Mouse (Mus musculus): ENCODE measurements at regions not wholly inside any gene's neighbourhood (a gene's known extent, or its start where the extent isn't known, plus 50 kb on each side); places are given as distances from the start of the nearest gene placed in this dataset.

DNA sequence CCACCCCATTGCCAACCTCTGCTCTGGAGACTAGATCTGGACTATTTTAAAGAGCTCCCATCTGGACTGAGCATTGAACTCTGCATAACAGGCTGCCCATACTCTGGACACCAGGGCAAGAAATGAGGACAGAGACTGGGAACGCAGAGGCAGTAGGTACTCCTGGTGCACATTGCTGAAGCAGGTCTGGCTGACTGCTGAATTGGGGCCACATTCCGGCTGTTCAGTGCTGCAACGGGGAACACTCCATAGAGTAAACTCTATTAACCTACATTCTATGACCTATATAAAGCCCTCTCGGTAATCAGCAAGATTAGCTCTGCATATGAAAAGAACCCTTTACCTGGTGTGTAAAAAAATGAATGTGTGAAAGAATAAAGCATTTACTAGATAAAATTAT, 128.1 kb upstream of the Car8 start:
- H3K36me3 ChIP-seq (ENCODE audit: insufficient read depth, low read length), result no peaks in the 10 kb centered on the region
- H3K4me2 ChIP-seq (replicated peaks; ENCODE audit: low read depth, low read length), result no peak overlapping the region
- DNase-seq (ENCODE audit: low spot score) (no peak), ATAC-seq (no peak)
- H3K27me3 ChIP-seq (replicated peaks; ENCODE audit: insufficient read depth, low read length), result no peaks in the 10 kb centered on the region
- TF ChIP-seq CTCF (IDR thresholded peaks at IDR 0.05) (no peak), EP300 (IDR thresholded peaks at IDR 0.05) (no peak)
- no peaks in the 10 kb centered on the region for H3K4me1 ChIP-seq (ENCODE audit: insufficient read depth, low read depth, low read length)
- H3K27ac ChIP-seq (ENCODE audit: low read length), result no peak overlapping the region
- H3K9ac ChIP-seq (replicated peaks; ENCODE audit: low read depth), result no peak overlapping the region
- H3K4me3 ChIP-seq (ENCODE audit: low read depth, low read length), result no peak overlapping the region
- H3K9me3 ChIP-seq (ENCODE audit: low read length), result no peaks in the 10 kb centered on the region
- 65% methylated on average over 4 of the region's 4 CpGs for WGBS

DNA sequence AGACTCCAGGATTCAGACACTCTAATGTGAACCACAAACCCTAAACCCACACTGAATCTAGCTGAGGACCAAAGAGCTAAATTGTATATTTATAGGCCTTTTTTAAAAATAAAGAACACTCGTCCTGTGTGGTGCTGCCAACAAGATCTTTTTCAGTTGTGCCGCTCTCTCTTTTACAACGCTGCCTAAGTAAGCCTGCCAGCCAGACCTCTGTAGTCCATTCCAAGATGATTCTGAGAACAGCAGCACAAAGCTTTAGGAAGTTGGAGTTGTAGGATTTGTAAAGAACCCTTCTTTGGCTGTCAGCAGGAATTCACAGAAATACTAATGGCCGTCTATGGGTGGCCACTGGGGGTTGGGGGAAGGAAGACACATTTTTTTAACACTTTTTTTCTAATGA, 123.6 kb upstream of the Car8 start:
- no peaks in the 10 kb centered on the region for H3K36me3 ChIP-seq (ENCODE audit: insufficient read depth, low read length)
- no peak overlapping the region for H3K27ac ChIP-seq (ENCODE audit: low read length)
- TF ChIP-seq EP300 (IDR thresholded peaks at IDR 0.05) (no peak), CTCF (IDR thresholded peaks at IDR 0.05) (no peak)
- H3K4me2 ChIP-seq (replicated peaks; ENCODE audit: low read depth, low read length), result no peak overlapping the region
- ATAC-seq (no peak), DNase-seq (ENCODE audit: low spot score) (no peak)
- H3K4me3 ChIP-seq (ENCODE audit: low read depth, low read length), result no peak overlapping the region
- no peaks in the 10 kb centered on the region for H3K4me1 ChIP-seq (ENCODE audit: insufficient read depth, low read depth, low read length)
- H3K9me3 ChIP-seq (ENCODE audit: low read length), result no peaks in the 10 kb centered on the region
- H3K27me3 ChIP-seq (replicated peaks; ENCODE audit: insufficient read depth, low read length), result no peaks in the 10 kb centered on the region
- 68% methylated on average over 4 of the region's 4 CpGs for WGBS
- H3K9ac ChIP-seq (replicated peaks; ENCODE audit: low read depth), result no peak overlapping the region

GRCm38 (mm10) chr4:8361931-8362330, 123.1 kb upstream of the Car8 start:
- TF ChIP-seq EP300 (IDR thresholded peaks at IDR 0.05) (no peak), CTCF (IDR thresholded peaks at IDR 0.05) (no peak)
- no peak for ATAC-seq
- no peaks in the 10 kb centered on the region for H3K27me3 ChIP-seq (replicated peaks; ENCODE audit: insufficient read depth, low read length)

DNA sequence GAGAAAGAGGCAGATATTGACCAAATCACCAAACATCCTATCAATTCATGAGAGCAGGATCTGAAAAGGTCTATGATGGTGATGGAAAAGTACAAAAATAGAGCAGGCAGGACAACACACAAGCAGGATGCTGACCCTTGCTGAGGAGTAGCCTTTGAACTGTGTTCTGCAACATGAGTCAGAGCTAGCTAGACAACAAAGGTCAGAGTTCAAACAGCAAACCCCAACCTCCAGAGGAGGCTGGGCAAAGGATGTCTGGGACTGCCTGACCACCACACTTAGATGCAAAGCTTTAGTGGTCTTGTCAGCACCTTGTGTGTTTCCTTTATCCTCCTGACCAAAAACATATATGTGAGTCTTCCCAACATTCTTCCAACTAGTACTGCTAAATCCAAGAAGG, 122.5 kb upstream of the Car8 start:
- Histone ChIP-seq H3K9me3 (ENCODE audit: low read length) (no peaks in the 10 kb centered on the region), H3K27me3 (replicated peaks; ENCODE audit: insufficient read depth, low read length) (no peaks in the 10 kb centered on the region), H3K4me1 (ENCODE audit: insufficient read depth, low read depth, low read length) (no peaks in the 10 kb centered on the region), H3K4me2 (replicated peaks; ENCODE audit: low read depth, low read length) (no peak overlapping the region), H3K36me3 (ENCODE audit: insufficient read depth, low read length) (no peaks in the 10 kb centered on the region), H3K27ac (ENCODE audit: low read length) (no peak overlapping the region), H3K9ac (replicated peaks; ENCODE audit: low read depth) (no peak overlapping the region), H3K4me3 (ENCODE audit: low read depth, low read length) (no peak overlapping the region)
- TF ChIP-seq EP300 (IDR thresholded peaks at IDR 0.05), result no peak
- no peak for ATAC-seq
- DNase-seq (ENCODE audit: low spot score), result no peak

More at GRCm38 (mm10) chr4:8361931-8362330, 123.1 kb upstream of the Car8 start:
- no peaks in the 10 kb centered on the region for H3K36me3 ChIP-seq (ENCODE audit: insufficient read depth, low read length)
- H3K9me3 ChIP-seq (ENCODE audit: low read length), result no peaks in the 10 kb centered on the region
- H3K9ac ChIP-seq (replicated peaks; ENCODE audit: low read depth), result no peak overlapping the region
- H3K4me1 ChIP-seq (ENCODE audit: insufficient read depth, low read depth, low read length), result no peaks in the 10 kb centered on the region
- H3K27ac ChIP-seq (ENCODE audit: low read length), result no peak overlapping the region
- WGBS, result 69% methylated on average over 2 of the region's 2 CpGs
- H3K4me3 ChIP-seq (ENCODE audit: low read depth, low read length), result no peak overlapping the region
- DNase-seq (ENCODE audit: low spot score), result no peak
- H3K4me2 ChIP-seq (replicated peaks; ENCODE audit: low read depth, low read length), result no peak overlapping the region

GRCm38 (mm10) chr4:8357443-8357842, 118.6 kb upstream of the Car8 start:
- ATAC-seq, result no peak
- H3K9ac ChIP-seq (replicated peaks; ENCODE audit: low read depth), result no peak overlapping the region
- TF ChIP-seq CTCF (IDR thresholded peaks at IDR 0.05) (no peak), EP300 (IDR thresholded peaks at IDR 0.05) (no peak)
- no peak for DNase-seq (ENCODE audit: low spot score)
- no peaks in the 10 kb centered on the region for H3K27me3 ChIP-seq (replicated peaks; ENCODE audit: insufficient read depth, low read length)
- no peak overlapping the region for H3K27ac ChIP-seq (ENCODE audit: low read length)
- no peak overlapping the region for H3K4me2 ChIP-seq (replicated peaks; ENCODE audit: low read depth, low read length)
- WGBS, result 90% methylated on average over 1 of the region's 1 CpGs
- no peaks in the 10 kb centered on the region for H3K4me1 ChIP-seq (ENCODE audit: insufficient read depth, low read depth, low read length)
- H3K9me3 ChIP-seq (ENCODE audit: low read length), result no peaks in the 10 kb centered on the region
- no peak overlapping the region for H3K4me3 ChIP-seq (ENCODE audit: low read depth, low read length)
- H3K36me3 ChIP-seq (ENCODE audit: insufficient read depth, low read length), result no peaks in the 10 kb centered on the region

DNA sequence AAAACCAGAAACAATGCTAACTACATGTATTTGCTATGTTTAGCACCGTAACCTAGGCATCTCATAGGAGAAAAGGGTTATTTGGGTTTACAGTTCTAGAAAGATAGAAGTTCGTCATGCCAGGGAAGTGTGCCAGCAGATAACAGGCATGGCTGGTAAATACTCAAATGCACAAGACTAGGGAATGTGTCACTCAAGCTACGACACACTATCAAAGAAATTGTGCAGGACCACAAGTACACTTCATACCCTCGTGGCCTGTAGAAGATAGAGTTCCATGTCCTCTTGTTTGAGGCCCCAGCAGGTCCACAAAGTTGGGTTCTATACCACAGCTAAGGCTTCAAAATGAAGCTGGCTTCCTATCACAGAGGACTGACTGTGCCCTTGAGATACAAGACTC, 103.1 kb upstream of the Car8 start:
- Histone ChIP-seq H3K9me3 (ENCODE audit: low read length) (no peaks in the 10 kb centered on the region), H3K4me1 (ENCODE audit: insufficient read depth, low read depth, low read length) (no peaks in the 10 kb centered on the region), H3K9ac (replicated peaks; ENCODE audit: low read depth) (no peak overlapping the region), H3K4me2 (replicated peaks; ENCODE audit: low read depth, low read length) (no peak overlapping the region), H3K27me3 (replicated peaks; ENCODE audit: insufficient read depth, low read length) (no peaks in the 10 kb centered on the region), H3K36me3 (ENCODE audit: insufficient read depth, low read length) (no peaks in the 10 kb centered on the region), H3K4me3 (ENCODE audit: low read depth, low read length) (no peak overlapping the region), H3K27ac (ENCODE audit: low read length) (no peak overlapping the region)
- no peak for TF ChIP-seq CTCF (IDR thresholded peaks at IDR 0.05)
- TF ChIP-seq EP300 (IDR thresholded peaks at IDR 0.05), result no peak
- 64% methylated on average over 4 of the region's 4 CpGs for WGBS
- ATAC-seq (no peak), DNase-seq (ENCODE audit: low spot score) (no peak)

GRCm38 (mm10) chr4:8309241-8309987, 70.6 kb upstream of the Car8 start:
- Histone ChIP-seq H3K4me1 (ENCODE audit: insufficient read depth, low read depth, low read length) (no peaks in the 10 kb centered on the region), H3K27ac (ENCODE audit: low read length) (no peak overlapping the region), H3K36me3 (ENCODE audit: insufficient read depth, low read length) (no peaks in the 10 kb centered on the region), H3K27me3 (replicated peaks; ENCODE audit: insufficient read depth, low read length) (no peaks in the 10 kb centered on the region), H3K9ac (replicated peaks; ENCODE audit: low read depth) (no peak overlapping the region), H3K4me3 (ENCODE audit: low read depth, low read length) (no peak overlapping the region), H3K4me2 (replicated peaks; ENCODE audit: low read depth, low read length) (no peak overlapping the region), H3K9me3 (ENCODE audit: low read length) (no peaks in the 10 kb centered on the region)
- DNase-seq (ENCODE audit: low spot score) (no peak), ATAC-seq (no peak)
- TF ChIP-seq EP300 (IDR thresholded peaks at IDR 0.05), result no peak
- TF ChIP-seq CTCF (IDR thresholded peaks at IDR 0.05), result no peak
- WGBS, result 79% methylated on average over 10 of the region's 10 CpGs
